Mouse (Mus musculus): Measurements from ENCODE around the gene Cntln.
A peak's percentile ranks its signal among the peaks of the same experiment; 100 is the strongest.

GRCm38 (mm10) chr4:85096682-85097081, 212.6 kb downstream of the Cntln start:
- no peak for TF ChIP-seq POLR2A (IDR thresholded peaks at IDR 0.05; ENCODE audit: insufficient read depth, low read depth, low read length)
- peak; percentile 74; the same call in 1 of the 2 replicates for TF ChIP-seq CTCF (IDR thresholded peaks at IDR 0.05; ENCODE audit: insufficient read depth, low read depth, low read length)
